Mouse (Mus musculus): ENCODE measurements at regions not wholly inside any gene's neighbourhood (a gene's known extent, or its start where the extent isn't known, plus 50 kb on each side); places are given as distances from the start of the nearest gene placed in this dataset.

DNA sequence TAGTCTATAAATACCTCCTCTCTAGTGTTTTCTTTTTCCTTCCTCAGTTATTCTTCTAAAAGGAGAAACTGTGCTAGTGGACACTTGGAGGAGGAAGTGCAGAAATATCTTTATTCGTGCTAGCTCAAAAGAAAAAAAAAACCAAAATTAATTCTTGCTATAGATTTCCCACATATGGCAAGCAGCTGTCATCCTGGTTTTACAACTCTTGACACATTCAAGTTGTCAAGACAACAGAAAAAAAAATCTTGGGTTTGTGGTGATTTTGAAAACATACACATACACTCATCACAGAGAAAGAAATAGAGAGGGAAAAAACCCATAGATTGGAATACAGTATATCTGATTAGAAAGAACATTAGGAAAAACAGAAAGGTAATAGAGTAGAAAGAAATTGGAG, 352.8 kb upstream of the Slco3a1 start:
- DNase-seq (ENCODE audit: low read depth, low spot score) = no peak

DNA sequence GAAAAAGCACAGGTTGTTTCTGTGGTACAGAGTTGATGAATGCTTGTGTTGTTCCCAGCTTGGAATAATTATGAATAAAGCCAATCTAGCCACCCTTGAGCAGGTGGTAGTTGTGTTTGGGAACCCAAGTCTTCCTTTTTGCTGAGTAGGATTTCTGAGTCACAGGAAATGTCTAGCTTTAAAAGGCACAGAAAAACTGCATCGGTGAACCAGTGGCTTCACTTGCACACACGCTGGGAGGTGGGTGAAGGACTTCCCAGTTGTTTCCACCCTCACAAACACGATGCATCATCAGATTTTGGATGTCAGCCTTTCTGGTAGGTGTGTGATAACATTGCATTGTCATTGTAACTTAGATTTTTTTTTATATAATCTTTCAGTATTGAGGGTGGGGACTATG, 322.9 kb upstream of the Slco3a1 start:
- no peak for DNase-seq (ENCODE audit: low read depth, low spot score)

DNA sequence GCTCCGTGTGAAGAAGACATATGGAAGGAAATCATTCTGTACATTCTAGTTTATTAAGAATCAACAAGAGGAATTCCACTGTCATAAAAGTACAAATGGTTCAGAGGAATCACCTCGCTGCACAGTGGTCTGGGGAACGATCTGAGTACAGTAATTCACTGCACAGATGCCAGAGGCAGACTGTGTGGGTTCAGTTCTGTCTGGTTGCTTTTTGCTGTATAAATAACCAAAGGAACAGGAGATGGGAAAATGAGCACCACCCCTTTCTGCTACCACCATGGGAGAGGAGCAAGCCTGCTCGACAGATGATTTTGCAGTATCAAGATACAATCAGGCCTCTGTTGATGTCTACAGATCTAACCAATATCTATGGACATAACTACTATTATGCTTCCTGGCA, 322.1 kb upstream of the Slco3a1 start:
- DNase-seq (ENCODE audit: low read depth, low spot score) = no peak

DNA sequence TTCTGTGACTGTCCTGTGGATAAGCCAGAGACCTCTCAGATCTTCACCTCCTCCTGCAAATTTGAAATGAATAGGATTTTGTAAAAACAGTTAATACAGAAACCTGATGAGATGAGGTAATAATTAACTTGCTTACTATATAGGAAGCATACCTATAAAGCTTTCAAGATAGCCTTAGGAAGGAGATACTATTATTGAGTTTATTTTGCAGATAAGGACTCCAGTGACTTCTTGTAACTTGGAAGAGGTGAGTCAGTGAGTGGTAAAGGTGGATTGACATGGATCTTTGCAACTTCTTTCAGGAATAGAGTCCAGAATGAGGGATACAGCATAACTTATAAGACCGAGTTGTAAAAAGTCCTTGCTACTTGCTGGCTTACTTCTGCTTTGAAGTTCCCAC, 315.7 kb upstream of the Slco3a1 start:
- no peak for DNase-seq (ENCODE audit: low read depth, low spot score)

DNA sequence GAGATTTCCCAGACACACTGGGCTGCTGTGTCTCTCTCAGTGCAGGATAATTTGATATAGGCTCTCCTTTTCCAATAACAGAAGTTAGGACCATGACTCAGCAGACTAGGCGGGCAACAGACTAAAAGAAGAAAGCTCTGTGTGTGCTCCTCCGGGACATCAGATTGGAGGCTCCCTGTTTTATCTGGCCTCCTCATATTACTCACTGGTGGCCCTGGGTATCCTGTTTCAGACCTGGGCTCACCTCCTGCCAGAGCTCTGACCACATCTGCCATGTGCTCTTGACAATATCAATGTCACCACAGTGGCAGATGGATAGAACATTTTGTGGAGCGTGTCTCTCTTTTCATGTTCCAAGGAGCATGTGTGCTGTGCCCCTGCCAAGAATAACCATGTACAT, 308.1 kb upstream of the Slco3a1 start:
- no peak for DNase-seq (ENCODE audit: low read depth, low spot score)

DNA sequence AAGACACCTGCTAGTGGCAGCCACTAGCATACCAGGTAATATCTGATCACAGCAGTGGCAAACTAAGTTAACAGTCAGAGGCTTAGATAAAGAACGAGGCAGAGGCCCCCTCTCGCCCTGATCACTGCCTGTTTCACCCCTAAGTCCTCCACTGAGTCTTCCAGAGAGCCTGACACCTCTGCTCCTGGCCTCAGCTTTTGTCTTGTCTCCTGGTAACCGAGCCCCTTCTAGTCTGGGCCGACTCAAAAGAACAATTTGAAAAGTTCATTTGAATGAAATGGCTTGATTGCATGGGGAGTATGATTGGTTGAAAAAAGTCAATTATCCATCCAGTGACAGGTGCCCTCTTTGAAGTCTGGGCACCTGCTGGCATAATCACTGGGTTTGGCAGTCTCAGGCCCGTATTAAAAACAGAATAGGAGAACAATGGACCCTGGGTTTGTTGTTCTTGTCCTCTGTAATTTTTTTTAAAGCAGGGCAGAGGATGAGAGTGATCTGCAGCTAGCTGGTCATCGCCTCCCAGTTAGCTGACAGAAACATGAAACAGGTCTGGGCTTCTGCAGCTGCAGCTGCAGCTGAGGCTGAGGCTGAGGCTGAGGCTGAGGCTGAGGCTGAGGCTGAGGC, 289.8 kb upstream of the Slco3a1 start:
- no peak for DNase-seq (ENCODE audit: low read depth, low spot score)

DNA sequence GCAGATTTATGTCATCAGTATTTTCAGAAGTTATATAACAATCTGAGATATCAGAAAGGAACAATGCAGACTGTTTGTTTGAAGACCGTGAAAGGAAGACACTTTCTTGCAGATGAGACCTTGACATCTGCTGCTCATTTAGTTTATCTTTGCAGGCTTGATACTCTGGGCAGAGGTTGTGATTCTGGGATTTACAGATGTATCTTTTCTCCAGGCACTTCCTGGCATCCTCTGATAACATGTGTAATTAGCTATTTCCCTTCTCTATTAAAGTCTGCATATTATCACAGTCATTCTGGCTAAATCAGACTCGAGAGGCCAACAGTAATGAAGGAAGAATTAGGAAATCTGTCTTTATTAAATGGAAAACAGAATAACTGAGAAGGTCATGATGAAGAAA, 268.7 kb upstream of the Slco3a1 start:
- no peak for DNase-seq (ENCODE audit: low read depth, low spot score)

DNA sequence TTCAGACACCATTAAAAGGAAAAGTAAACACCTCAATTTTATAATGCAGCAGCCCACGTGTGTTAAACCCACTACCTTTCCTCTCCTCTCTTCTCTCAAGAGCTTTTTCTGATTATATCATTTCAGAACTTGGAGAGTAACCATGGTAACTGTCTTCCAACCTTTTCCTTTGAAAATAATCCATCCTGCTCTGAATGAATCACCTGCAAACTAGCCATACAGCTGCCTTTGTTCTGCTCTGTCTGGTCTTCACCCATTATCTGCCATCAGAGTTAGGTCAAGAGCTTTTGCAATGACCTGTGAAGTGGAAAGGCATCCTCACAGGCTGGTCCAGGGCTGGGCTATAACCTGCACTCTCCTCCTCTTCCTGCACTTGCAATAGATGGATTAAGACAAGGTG, 238.7 kb upstream of the Slco3a1 start:
- DNase-seq (ENCODE audit: low read depth, low spot score) = no peak

DNA sequence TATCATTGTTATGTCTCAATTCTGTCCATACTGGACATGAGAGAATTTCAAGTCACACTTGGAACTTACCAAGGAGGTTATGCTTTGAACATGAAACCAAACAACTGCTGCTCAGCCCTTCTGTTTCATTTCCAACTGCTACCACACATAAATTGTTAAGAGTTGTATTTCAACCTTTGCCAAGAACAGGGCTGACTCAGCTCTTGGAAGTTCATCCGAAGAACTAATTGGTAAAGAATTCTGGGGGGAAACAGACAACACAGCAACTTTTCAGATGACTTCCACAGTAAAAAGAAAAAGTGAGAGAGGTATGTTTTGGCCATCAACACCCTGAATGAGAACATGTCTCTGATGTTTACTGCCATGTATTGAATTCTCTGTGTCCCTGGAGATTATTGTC, 234.1 kb upstream of the Slco3a1 start:
- DNase-seq (ENCODE audit: low read depth, low spot score) = no peak

DNA sequence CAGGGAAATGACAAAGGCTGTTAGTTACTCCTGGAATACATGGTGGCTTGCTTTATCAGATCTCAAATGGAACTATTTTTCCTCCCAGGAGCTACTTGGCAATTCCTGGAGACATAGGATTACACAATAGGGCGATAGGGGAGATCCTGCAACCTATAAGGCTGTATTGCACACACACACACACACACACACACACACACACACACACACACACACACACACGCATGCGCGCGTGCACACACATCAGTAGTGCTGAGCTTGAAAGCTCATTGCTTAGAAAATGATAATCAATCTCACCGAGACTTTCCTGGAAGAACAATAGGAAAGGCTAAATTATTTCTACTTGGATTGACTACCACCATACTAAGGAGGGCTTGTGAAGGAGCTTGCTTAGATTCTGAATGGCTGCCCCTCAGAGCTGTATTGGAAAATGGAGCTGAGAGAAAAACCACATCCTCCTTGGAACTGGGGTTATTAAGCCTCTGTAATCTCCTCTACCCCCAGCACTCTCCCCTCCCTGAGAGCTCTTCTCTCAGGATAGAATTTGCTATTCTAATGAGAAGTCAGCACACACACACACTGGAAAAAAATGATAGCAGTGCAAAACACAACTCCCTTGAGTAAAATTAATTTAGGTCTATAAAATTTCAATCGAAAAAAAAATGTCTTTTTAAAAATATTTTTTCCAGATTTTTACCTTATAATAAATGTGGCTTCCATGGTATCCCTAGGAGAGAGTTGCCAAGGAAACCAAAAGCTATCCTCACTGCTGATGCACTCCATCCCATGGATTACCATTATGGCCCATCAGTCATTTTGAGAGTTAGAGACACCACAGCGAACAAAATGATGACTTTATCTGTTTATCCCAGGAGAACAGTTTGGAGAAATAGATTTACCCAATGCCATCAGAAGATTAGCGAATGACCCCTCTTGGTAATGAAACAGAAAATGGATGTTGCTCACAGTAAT, 217.1 kb upstream of the Slco3a1 start:
- DNase-seq (ENCODE audit: low read depth, low spot score) = no peak

DNA sequence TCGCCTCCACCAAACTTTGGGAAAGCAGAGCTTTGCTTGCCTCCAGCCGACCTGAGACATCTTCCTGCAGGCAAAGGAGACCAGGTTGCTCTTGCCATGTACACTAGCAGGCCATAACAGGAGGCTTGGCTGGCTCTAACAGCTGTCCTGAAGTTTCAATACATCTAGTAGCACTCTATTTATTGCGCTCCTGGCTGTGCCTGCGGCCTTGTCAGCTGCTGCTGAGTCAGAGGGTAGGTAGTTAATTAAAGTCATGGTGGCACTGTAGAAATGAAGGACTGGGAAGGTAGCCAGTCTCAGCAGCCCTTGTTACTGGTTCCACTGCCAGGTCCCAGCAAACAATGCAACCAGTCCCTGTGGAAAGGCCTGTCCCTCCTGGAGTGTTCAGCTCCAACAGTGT, 212.0 kb upstream of the Slco3a1 start:
- no peak for DNase-seq (ENCODE audit: low read depth, low spot score)

DNA sequence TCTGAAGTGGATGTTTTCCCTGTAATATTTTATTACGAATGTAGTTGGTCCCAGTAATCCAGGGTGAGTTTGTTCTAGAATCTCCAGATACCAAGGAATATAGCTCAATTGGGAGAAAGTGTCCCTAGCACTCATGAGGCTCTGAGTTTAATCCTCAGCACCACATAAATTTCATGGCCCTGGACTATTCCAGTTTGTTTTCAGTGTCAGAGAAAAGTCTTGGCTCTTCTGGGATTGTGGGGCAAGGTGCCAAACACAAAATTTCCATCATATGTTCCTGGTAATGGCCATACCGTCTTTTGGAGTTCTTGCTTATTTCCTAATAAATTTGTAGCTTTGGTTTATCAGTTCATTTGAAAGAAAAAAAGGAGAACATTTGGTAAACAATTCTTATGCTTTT, 202.9 kb upstream of the Slco3a1 start:
- DNase-seq (ENCODE audit: low read depth, low spot score) = no peak

DNA sequence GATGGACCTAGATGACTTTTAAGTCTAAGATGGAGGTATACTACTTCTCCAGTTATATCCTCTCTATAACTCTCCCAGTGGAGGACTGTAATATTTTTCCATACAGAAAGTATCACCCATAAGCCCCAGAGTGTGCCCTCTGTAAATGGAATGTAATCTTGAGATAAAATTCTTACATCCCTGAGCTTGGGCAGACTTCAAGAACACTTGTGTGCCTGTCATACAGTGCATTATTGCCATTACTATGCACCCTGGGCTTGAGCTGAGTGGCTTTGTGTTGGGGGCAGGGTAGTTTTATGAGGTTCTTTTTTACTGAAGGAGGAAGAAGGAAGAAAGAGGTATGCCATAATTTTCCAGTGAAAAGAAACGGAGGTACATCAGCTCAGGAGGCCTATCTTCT, 193.1 kb upstream of the Slco3a1 start:
- no peak for DNase-seq (ENCODE audit: low read depth, low spot score)

DNA sequence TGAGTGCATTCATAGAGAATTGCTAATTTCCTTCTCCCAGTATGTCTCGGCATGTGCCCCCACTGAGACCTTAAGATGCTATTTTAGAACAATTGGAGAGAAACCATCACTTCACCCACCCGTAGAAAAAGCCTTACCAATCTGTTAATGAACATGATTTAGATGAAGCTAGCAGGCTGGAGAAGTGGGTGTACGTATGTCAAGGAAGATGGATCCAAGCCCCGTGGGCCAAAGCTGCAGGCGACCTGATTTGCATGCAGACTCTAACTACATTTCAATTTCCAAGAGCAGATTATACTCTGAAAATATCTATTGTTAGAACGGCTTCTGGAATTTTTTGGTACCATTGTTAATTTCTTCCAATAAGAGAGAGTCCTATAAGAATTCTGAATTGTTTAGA, 180.4 kb upstream of the Slco3a1 start:
- no peak for DNase-seq (ENCODE audit: low read depth, low spot score)

DNA sequence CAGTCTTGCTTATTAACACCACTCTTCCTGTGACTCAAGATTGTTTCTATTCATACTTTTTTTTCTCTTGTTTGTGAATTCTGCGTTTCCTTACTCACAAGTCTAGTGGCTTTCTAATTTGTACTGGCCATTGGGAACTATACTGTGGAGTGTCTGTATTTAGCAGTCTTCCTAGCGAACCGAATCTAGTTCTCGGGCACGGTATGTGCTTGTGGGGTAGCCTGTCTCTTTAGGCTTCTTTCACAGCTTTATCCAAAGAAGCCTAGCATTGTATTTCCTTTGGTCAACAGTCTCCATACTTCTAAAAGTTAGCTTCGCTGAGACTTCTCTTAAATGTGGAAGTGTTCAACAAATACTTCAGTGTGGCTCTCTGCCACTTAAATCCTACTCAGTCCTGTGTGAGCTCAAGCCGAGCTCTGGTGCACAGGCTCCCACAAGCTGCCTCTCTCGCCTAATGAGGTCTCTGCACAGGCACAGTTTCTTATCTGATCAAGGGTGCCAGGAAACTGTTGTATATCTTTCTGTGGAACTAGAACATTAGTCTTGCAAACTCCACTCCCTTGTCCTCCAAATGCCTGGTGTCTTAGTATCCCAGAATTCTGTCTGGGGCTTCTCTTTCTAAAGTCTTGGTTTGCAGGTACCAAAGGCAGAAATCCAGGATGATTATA, 171.9 kb upstream of the Slco3a1 start:
- no peak for DNase-seq (ENCODE audit: low read depth, low spot score)

DNA sequence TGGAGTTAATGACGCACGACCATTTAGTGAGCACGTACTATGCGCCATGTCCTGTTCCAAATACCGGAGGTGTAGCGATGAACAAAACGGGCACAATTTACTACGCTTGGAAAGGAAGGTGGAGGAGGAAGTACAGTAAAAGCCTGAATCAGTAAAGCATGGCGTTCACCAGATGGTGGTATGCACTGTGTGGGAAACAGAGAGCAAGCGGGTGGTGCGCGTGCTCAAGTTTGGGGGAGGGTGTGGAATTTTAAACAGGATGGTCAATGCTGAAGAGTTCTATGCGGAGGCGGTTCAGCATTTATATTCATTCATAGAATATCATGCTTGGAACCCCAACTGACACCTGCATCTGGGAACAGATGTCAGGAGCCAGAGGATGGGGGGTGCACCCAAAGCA, 164.7 kb upstream of the Slco3a1 start:
- no peak for DNase-seq (ENCODE audit: low read depth, low spot score)

DNA sequence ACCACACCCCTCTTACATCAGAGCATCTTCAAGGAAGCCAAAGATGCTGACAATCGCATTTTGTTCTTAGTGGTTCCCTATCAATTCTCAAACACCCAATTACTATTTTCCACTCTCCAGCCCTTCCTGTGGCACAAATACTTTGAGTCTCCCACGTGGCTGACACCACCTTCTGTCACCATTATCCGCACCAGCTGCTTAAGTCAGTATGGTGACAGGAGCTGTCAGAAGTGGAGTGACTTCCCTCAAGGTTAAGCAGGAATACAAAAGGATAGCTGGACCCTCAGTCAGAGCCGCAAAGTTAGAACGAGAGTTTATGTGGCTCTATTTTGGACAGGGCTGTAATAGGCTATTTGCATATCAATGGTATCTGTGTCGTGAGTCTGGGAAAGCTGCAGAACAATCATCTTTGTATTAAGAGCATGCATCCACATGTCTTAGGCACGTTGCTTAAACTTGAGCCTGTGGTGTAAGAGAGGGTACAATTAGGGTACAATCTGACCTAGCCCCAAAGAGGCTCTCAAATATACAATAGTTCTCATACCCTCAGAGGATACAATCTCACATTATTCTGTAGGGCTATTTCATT, 155.5 kb upstream of the Slco3a1 start:
- no peak for DNase-seq (ENCODE audit: low read depth, low spot score)

DNA sequence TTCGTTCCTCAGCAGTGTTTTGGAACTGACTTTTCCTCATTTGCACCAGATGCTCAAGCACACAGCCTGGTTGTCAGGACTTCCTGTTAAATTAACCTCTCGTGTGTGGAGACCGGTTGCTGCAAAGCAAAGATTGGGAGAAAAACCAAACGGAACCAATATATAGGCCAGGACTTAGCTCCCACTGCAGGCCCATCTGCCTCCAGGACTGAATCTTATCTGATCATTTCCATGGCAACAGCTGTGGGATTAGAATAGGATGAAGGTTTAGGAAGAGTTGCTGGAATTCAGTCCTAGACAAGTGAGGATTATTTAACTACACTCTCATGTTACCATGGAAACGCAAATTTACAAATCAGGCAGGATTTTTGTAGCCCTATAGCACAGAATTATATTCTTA, 154.4 kb upstream of the Slco3a1 start:
- DNase-seq (ENCODE audit: low read depth, low spot score) = no peak

DNA sequence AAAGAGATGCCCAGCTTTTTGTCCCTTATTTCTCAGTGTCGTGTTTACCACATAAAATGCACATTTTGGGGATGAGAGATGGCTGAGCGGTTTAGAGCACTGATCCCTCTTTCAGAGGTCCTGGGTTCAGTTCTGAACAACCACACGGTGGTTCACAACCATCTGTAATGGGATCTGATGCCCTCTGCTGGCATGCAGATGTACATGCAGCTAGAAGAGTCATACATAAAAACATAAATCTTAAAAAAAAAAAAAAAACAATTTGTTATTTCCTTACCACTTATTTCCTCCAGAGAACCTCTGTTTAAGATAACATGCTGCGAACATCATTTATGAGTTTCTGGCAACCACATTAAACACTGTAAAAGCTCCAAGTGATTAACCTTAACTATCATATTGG, 149.0 kb upstream of the Slco3a1 start:
- DNase-seq (ENCODE audit: low read depth, low spot score) = no peak

DNA sequence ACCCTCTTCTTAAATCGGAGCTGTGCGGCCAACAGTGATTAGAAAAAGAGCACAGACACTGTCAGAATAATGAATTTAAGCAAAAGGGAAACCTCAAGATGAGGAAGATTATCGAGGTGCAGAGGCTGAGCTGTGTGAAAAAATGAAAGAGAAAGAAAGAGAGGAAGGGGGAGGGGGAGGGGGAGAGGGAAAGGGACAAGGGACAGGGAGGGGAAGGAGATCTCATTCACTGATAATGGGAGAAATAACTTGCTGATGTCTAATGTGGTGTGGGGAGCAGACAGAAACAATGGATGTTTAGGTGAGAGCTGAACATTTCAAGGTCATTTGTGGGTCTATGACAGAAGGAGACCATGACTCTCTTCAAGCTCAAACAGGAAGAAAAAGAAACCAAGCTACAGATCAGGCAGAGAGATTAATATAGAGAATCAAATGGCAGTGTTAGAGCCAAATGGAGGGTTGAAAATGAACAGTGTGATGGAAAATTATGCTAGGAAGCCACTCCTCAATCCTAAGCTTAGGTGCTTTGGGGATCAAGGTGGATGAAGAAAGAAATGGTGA, 143.3 kb upstream of the Slco3a1 start:
- no peak for DNase-seq (ENCODE audit: low read depth, low spot score)

DNA sequence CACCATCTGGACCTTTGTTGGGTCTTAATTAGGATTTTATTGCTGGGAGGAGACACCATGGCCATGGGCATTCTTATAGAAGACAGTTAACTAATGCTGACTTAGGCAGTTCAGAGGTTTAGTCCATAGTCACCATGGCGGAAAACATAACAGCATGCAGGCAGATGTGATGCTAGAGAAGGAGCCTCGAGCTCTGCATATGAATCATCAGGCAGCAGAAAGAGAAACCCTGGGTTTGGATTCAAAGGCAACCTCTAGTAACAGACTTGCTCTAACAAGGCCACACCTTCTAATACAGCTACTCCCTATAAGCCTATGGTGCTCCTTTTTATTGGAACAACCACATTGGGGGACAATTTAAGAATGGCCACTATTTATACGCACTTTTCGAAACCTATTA, 141.7 kb upstream of the Slco3a1 start:
- DNase-seq (ENCODE audit: low read depth, low spot score) = no peak

DNA sequence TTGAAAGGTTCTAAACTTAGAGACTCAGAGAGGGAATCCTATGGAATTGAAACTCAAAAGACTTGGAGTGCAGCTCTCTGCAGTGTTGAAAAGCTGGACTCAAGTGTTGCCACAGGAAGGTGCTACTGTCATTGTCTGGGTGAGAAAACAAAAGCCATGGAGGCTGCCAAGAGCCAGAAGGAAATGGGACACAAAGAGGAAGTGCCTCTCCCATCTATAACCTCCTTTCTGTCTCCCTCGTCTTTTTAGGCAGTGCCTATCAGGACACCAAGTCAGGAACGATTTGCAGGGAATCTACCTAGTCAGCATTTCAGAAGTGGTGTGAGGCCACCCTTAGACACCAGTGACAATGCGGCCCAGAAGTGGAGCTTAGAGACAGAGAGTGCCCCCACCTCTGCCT, 138.5 kb upstream of the Slco3a1 start:
- DNase-seq (ENCODE audit: low read depth, low spot score) = no peak

All from c-Kit-negative CD71-positive TER-119-positive erythroid progenitor cells, embryonic 14.5 days (primary cell).